Mouse (Mus musculus) G1E-ER4 (cell line): ENCODE data around the gene Slc22a4. TPM values are rescaled to one million over a fixed set of nuclear protein-coding genes. Genes with fewer than 3 reads are reported as not detected.

Experiments used
- GATA1 ChIP-seq: IDR thresholded peaks from one replicate; pipeline ENCODE4 v1.8.0; 2012; ENCODE audit warnings: low read length, inconsistent platforms
- polyA plus RNA-seq: library from polyadenylated mRNA; stranded (reverse); fragments of >175 nt; gene quantifications from 2 replicates; pipeline ENCODE4 v1.2.3, GENCODE M21; 2012

Slc22a4 gene
- polyA plus RNA-seq, 1 experiment = 0.22 TPM

DNA sequence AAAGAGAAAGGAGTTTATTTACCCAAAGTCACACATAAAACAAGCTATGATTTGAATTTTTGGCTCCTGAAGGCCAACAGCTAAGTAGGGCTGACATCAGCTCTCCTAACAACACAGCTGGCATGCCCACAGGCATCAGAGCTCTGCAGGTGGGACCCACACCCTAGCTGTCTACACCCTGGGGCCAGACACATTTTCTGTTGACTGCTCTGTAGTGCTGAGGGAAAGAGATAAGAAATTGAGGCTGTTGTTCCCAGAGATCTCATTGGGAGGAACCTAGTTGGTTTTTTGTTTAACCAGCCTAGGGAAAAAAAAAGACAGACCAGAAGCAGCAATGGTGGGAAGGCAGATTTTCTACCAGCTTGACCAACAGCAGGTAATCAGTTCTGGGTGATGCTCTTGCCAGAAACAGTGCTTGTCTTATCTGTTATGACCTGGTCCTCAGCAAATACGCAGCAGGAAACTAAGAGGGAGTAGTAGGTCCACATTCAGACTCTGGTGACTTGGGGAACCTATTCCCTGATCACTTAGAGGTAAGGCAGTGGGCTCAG, 1.3 kb downstream of the Slc22a4 start:
- no peak for TF ChIP-seq GATA1

DNA sequence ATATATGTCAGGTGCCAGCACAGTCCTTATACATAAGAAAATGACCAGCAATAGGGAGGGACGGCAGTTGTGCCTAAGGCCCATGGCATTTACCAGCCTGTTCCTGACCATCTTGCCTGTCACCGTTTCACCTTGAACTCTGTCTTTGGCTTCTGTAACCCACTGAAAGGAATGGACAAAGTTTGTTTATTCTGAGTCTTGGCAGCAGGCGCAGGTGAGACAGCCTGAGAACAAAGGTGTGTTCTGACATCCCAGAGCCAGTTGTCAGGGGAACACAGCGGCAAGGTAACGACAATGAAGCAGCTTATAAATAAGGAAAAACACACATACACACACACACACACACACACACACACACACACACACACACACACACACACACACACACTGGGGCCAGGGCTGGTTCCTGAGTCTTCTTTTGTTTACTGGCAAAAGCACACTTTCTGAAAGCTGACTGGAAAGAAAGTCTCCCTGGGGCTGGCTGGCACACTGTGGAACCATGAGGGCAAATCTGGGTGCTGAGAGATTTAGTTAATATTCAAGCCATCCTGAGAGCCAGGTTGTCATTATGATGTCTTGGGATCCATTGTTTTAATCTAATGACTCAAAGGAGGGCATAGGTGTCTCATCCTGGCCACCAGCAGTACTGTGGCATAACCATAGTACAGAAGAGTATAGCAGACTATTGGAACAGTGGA, 6.3 kb downstream of the Slc22a4 start:
- TF ChIP-seq GATA1 = no peak

DNA sequence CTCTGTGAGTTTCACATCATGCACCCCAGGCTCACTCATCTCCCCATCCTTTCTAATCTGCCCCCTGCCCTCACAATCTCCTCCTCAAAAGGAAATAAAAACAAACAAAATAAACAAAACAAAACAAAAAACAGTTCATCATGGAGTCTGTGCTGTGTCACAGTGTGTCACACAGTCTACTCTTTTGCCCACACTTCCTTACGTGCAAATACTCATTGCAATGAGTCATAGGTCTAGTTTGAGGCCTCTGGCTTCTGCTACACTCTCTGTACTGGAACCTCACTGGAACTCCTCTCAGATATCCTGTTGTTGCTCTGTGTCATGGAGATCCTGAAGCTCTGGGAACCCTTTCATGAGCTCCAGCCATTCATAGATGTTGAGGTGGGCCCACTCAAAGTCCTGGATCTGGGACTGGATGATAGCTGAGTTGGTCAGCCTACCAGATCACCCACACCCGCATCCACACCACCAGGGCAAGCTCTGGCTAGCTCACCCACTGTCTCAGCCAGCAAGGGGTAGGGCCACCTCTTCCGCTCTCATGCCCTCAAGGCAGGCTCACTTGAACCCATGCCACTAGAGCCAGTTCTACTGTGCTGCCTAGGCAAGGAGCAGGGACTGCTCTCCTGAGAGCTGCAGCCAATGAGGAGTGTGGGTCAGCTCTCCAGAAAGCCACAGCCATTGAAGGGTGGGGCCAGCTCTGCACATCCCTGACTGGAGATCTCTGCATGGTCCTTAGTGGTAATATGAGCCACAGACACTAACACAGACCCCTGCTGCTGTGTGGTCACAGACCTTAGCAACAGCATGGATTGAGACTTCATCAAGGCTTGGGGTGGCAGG, 8.8 kb downstream of the Slc22a4 start:
- TF ChIP-seq GATA1 = no peak

DNA sequence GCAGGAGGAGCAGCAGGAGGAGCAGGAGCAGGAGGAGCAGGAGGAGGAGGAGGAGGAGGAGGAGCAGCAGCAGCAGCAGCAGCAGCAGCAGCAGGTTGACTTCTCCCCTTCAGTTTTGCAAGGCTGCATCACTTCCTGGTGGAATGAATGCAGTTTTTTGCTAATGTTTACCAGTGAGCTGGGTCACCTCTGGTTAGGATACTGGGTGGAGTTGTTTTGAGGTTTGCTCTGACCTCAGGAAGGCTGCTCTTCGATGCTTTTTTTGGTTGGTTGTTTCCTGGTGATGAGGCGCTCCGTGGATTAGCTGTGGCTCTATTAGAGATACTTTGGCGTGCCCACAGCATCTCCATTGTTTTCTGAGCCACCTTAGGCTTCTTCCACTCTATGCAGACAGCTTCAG, 10.3 kb downstream of the Slc22a4 start:
- no peak for TF ChIP-seq GATA1

DNA sequence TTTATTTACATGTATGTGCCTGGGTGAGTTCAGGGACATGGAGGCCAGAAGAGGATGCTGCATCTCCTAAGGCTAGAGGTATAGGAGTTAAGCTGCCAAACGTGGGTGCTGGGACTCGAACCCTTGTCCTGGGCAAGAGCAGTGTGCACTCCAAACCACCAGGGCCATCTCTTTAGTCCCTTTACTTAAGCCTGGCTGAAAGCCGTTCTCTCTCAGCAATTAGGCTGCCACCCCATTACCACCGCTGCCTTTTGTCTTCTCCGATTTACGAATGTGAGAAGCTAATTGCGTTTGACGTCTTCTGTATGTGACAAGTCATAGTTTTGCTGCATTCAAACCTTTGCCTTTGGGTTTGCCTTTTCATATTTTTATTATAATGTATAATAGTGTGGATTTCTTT, 11.8 kb downstream of the Slc22a4 start:
- no peak for TF ChIP-seq GATA1

DNA sequence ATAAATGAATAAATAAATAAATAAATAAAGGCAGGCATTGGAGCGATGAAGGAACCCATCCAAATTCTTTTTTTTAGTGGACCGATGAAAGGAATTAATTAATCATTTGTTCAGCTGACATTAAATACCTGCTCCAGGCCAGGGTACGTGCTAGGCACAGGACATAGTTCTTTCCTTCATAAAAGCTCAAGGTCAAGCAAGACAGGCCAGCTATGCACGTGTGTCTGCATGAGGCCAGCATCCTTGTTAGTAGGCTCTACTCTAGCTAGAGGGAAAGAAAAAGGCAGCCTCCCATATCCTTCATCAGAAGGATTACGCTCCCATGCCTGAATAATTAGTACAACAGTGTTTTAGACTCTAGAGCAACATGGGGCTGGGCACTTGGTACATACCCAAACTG, 14.9 kb downstream of the Slc22a4 start:
- no peak for TF ChIP-seq GATA1

DNA sequence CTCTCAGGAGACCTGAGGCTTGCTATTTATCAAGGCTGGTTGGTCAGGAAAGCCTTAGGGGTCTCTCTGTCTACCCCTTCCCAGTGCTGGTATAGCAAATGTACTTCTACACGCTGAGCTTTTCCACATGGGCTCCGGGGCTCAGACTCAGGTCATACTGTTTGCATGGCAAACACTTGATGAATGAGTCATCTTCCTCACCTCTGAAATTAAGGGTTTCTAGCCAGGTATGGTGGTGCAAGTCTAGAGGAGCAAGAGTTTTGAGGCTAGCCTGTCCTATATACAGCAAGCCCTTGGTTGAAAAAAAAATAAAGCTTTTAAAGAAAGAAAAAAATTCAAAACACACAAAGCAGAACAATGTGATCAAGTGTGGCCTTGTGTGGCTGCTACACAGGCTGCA, 16.6 kb downstream of the Slc22a4 start:
- no peak for TF ChIP-seq GATA1

DNA sequence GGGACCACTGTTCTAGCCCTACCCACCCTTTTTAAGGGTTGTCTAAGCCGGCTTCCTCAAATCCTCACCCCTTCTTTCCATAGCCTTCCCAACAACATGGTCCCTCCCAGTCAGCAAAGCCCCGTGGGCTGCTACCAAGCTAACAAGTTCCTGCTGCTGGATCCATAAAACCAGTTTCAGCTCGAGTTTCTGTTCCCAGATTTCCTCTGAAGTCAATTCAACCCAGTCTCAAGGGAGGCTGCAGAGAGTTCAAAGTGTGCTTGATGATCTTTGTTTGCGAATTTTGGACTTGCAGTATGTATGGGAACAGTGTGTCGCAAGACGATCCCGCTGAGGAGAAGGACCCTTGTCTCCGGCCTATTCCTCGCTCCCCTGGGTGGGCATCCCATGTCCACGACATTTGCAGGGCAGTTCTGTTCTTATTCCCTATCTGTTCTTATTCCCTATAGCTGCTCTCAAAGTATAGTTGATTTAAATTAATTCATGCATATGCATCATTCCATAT, 19.4 kb downstream of the Slc22a4 start:
- TF ChIP-seq GATA1 = no peak

DNA sequence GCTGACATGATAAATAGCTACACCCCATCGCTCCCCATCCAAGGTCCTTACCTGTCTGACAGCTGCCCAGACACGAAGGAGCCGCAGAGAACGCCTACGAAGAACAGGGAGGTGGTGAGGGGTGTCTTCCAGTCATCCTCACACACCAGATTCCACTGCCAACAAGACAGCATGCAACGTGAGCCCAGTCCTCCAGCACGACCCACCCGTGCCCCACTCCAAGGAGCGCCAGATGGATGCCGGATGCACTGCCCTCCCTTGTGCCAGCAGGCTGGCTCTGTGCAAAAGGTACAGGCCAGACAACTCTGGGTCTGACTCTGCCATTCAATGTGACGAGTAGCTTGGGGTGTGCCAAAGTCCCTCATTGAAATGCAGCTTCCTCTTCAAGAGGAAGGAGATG, 20.2 kb downstream of the Slc22a4 start:
- no peak for TF ChIP-seq GATA1

DNA sequence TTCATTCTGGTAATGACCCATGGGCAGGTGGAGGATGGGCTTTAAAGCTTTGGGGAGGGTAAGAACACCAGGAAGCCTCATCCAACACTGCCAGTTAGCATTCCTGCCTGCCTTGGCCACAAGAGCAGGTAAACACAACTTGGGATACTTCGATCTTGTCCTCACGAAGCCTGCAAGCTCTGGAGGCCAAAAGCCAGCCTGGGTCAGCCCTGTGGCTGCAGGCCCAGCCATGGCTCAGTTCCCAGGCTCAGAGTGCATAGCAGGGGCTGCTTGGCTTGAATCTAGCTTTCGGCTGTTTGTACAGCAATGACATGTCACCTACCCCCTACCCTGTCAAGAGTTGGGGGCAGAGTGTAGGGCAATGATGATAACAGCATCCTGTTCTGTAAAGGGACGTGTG, 21.0 kb downstream of the Slc22a4 start:
- TF ChIP-seq GATA1 = no peak

DNA sequence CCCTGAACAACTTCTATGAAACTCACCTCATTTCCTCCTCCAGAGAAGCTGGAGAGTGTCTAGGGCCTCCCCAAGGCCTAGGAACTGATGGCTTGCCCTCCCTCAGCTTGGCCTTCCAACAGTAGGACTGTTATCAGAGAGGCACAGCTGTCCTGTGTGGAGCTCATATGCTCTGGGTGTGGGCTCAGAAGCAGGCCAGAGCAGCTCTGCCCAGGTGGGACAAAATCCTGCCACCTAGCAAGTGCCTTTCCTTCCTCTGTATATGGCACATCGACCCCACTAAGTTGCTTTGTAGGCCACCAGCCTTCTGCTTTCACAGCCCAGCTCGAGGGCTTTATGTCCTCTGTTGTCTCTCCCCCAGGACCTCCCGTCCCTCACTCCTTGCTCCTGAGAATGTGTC, 23.2 kb downstream of the Slc22a4 start:
- no peak for TF ChIP-seq GATA1

DNA sequence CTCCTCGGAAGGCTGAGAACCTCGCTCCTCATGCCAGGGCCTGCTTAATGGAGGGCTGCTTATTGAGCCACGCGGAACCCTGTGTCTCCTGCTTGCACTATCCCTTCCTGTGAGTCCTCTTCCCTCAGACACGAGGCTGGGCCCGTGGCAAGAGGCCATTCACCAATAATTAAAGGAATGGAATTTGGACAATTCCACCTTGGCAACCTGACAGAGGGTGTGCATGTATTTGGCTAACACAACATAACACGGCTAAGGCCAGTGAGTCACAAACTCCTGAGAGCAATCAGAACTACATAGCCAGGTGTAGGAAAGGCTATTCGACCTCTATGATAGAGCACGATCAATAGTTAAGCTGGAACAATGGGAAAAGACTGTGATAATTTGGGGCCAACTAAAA, 23.7 kb downstream of the Slc22a4 start:
- TF ChIP-seq GATA1 = no peak

DNA sequence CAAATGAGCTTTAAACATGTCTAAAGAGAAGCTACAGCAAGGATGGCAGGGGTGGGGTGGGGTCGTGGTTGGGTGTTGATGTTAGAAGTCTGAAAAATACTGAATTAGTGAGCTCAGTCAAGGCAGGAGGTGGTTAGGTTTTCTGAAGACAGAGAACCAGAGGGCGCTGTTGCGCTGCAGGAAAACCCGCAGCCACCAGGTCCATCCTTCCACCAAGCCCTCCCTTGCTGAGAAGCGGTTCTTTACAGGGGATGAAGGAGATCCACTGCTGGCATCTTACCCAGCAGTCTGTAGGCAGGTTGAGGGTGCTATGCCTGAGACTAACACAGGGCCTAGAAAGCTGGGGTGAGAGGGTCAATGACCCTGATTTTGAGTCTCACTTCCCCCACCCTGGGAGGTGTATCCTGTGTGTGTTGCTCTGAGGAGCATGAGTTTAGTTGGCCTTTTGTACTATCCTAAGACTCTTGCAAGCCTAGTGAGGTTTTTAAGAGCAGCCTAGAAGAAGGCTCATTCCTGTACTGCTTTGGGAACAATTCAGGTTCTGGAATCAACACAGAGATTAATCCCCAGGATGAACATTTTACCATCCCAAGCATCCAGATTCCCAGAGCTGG, 25.6 kb downstream of the Slc22a4 start:
- no peak for TF ChIP-seq GATA1

DNA sequence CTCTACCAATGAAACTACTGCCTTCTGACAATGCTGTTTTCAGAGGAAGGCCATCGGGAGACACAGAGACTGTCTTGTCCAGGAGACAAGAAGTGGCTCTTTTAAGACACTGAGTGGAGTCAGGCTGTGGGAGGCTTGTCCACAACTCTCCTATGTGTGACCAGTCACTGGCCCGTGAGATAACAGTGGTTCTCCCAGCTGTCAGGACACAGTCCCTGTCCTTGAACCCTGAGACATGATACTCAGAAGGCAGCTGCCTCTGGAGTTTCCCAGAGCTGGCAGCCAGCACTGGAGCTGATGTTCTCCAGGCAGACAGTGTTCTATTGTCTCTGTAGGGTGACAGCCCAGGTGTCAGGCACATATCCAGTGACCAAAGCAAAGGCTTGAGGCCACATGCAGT, 30.2 kb downstream of the Slc22a4 start:
- no peak for TF ChIP-seq GATA1

DNA sequence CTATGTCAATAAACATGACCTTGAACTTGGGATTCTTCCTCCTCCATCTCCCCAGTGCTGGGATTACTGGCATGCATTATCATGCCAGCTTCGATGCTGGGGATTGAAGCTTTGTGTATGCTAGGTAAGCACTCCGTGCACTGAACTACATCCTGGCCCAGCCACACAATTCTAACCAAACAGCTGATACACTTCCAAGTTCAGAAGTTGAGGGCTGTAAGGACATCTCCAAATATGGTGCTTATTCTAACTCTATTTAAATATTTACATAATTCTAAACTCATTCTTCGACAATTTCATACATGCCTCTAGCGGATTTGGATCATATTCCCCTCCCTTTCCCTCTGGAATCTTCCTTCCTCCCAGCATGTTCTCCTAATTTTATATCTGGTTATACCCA, 35.6 kb downstream of the Slc22a4 start:
- no peak for TF ChIP-seq GATA1

DNA sequence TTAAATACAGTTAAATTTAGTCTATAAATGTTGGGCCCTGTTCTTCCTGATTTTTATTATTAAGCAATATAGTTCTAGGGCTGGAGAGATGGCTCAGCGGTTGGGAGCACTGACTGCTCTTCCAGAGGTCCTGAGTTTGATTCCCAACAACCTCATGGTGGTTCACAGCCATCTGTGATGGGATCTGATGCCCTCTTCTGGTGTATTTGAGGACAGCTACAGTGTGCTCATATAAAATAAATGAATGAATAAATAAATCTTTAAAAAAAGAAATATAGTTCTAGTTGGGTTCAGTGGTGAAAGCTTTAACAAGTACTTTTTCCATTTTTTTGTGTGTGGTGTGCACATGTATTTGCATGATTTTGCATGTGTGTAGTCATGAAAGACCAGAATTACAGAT, 38.7 kb downstream of the Slc22a4 start:
- no peak for TF ChIP-seq GATA1
